Mouse (Mus musculus) neural tube, embryonic 11.5 days (tissue): Measurements from ENCODE around the gene Rbm14. TPM values are rescaled to one million over a fixed set of nuclear protein-coding genes. Genes with fewer than 3 reads are reported as not detected.
"Not testable (repeated sequence)": the region's sequence is repeated elsewhere in the genome, so short reads cannot be mapped to it uniquely, and the experiment has no call there.

Source experiments
- ATAC-seq: fragments of 200-750 bp; cut with Nextera tagmentation; 2 replicates; pipeline ENCODE4 v1.8.0; 2017; ENCODE audit warnings: moderate number of reproducible peaks, mild to moderate bottlenecking, moderate TSS enrichment, moderate library complexity; ENCODE audit not compliant: insufficient read depth, low FRiP score, low TSS enrichment
- DNase-seq: peaks from one replicate; pipeline ENCODE4 v3.0.0-alpha.2; 2015; ENCODE audit warnings: low spot score
- H3K27ac ChIP-seq: fragments of 300-500 bp; sonication (generic); 2 replicates; pipeline ENCODE4 v1.5.1; 2014; ENCODE audit warnings: low read depth, mild to moderate bottlenecking, low read length
- H3K27me3 ChIP-seq: fragments of 300-500 bp; sonication (generic); 2 replicates; pipeline ENCODE4 v1.6.1; 2014; ENCODE audit warnings: mild to moderate bottlenecking, low read length, mixed read lengths; ENCODE audit not compliant: control insufficient read depth, insufficient read depth
- H3K36me3 ChIP-seq: fragments of 300-500 bp; sonication (generic); 2 replicates; pipeline ENCODE4 v1.6.1; 2014; ENCODE audit warnings: mild to moderate bottlenecking, low read length, moderate library complexity, mixed read lengths; ENCODE audit not compliant: control insufficient read depth, insufficient read depth
- H3K4me1 ChIP-seq: fragments of 300-500 bp; sonication (generic); 2 replicates; pipeline ENCODE4 v1.6.1; 2014; ENCODE audit warnings: low read length, mixed read lengths; ENCODE audit not compliant: control insufficient read depth, insufficient read depth
- H3K4me2 ChIP-seq: fragments of 300-500 bp; sonication (generic); 2 replicates; pipeline ENCODE4 v1.6.1; 2014; ENCODE audit warnings: low read depth, mild to moderate bottlenecking, moderate library complexity
- H3K4me3 ChIP-seq: fragments of 300-500 bp; sonication (generic); 2 replicates; pipeline ENCODE4 v1.5.1; 2014; ENCODE audit warnings: low read depth, low read length
- H3K9ac ChIP-seq: fragments of 300-500 bp; sonication (generic); 2 replicates; pipeline ENCODE4 v1.6.1; 2014; ENCODE audit warnings: mild to moderate bottlenecking, low read length
- H3K9me3 ChIP-seq: fragments of 300-500 bp; sonication (generic); 2 replicates; pipeline ENCODE4 v1.6.1; 2016; ENCODE audit warnings: low read length; ENCODE audit not compliant: control insufficient read depth
- WGBS: fragments of 180-500 bp; shearing (Covaris S2); extraction: QIAGEN DNeasy Blood & Tissue Kit; methylation state at CpG from one replicate; pipeline ENCODE4 v1.1.7; 2014; 5-methylcytosine and 5-hydroxymethylcytosine counted together
- polyA plus RNA-seq: library from polyadenylated mRNA; unstranded; fragments of >200 nt; fragmentation: Nextera tagmentation; extraction: Ambion mirVana; gene quantifications from 2 replicates; pipeline ENCODE4 v1.2.1, GENCODE M21; 2014

Rbm14 gene
- polyA plus RNA-seq, 1 experiment from 2014 or later = 116 TPM

GRCm38 (mm10) chr19:4828444-4829114, 17.1 kb upstream of the Rbm14 start:
- DNase-seq (no peak), ATAC-seq (no peak)
- H3K9ac ChIP-seq = no peak overlapping the region
- no peak overlapping the region for H3K4me2 ChIP-seq
- WGBS = 58% methylated on average over 16 of the region's 16 CpGs
- no peaks in the 10 kb centered on the region for H3K27me3 ChIP-seq
- H3K27ac ChIP-seq = no peak overlapping the region
- 0 out of 2 replicates have a peak, but pooled peaks cover 3% of the 10 kb centered on the region for H3K36me3 ChIP-seq
- no peaks in the 10 kb centered on the region for H3K9me3 ChIP-seq
- H3K4me3 ChIP-seq = no peak overlapping the region
- H3K4me1 ChIP-seq = no peaks in the 10 kb centered on the region

- Histone ChIP-seq H3K9me3 (no peaks in the 10 kb centered on the region), H3K27ac (no peak overlapping the region), H3K4me1 (no peaks in the 10 kb centered on the region), H3K36me3 (0 out of 2 replicates have a peak, but pooled peaks cover 3% of the 10 kb centered on the region), H3K4me3 (no peak overlapping the region), H3K9ac (no peak overlapping the region), H3K27me3 (no peaks in the 10 kb centered on the region), H3K4me2 (no peak overlapping the region)
- no peak for ATAC-seq
- WGBS = 92% methylated on average over 5 of the region's 5 CpGs
- no peak for DNase-seq
Measured at GRCm38 (mm10) chr19:4820678-4821303, 9.4 kb upstream of the Rbm14 start.

GRCm38 (mm10) chr19:4817182-4817835, 5.9 kb upstream of the Rbm14 start:
- WGBS = 86% methylated on average over 1 of the region's 1 CpGs
- no peak overlapping the region for H3K4me2 ChIP-seq
- no peak for DNase-seq
- H3K36me3 ChIP-seq = no peaks in the 10 kb centered on the region
- no peaks in the 10 kb centered on the region for H3K4me1 ChIP-seq
- no peaks in the 10 kb centered on the region for H3K27me3 ChIP-seq
- ATAC-seq = no peak
- no peak overlapping the region for H3K9ac ChIP-seq
- no peaks in the 10 kb centered on the region for H3K9me3 ChIP-seq
- no peak overlapping the region for H3K27ac ChIP-seq
- no peak overlapping the region for H3K4me3 ChIP-seq

DNA sequence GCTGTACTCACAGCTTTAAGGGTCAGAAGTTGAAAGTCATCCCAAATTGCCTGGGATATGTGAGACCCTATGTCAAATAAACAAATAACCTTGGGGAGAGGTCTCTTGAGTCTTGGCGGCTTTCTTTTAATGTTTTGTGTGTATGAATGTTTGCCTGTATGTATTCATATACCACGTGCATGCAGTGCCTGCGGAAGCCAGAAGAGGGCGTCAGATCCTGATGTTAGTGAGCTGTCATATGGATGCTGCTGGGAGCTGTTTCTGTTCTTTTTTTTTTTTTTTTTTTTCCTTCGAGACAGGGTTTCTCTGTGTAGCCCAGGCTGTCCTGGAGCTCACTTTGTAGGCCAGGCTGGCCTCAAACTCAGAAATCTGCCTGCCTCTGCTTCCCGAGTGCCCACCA, 1.6 kb upstream of the Rbm14 start:
- H3K27ac ChIP-seq = no peak overlapping the region
- WGBS = 84% methylated on average over 6 of the region's 6 CpGs
- H3K4me2 ChIP-seq = no peak overlapping the region
- H3K9me3 ChIP-seq = no peaks in the 10 kb centered on the region
- no peaks in the 10 kb centered on the region for H3K27me3 ChIP-seq
- H3K36me3 ChIP-seq = no peaks in the 10 kb centered on the region
- peaks cover 13% of the 10 kb centered on the region for H3K4me1 ChIP-seq
- H3K9ac ChIP-seq = no peak overlapping the region
- ATAC-seq (no peak), DNase-seq (no peak)
- no peak overlapping the region for H3K4me3 ChIP-seq

DNA sequence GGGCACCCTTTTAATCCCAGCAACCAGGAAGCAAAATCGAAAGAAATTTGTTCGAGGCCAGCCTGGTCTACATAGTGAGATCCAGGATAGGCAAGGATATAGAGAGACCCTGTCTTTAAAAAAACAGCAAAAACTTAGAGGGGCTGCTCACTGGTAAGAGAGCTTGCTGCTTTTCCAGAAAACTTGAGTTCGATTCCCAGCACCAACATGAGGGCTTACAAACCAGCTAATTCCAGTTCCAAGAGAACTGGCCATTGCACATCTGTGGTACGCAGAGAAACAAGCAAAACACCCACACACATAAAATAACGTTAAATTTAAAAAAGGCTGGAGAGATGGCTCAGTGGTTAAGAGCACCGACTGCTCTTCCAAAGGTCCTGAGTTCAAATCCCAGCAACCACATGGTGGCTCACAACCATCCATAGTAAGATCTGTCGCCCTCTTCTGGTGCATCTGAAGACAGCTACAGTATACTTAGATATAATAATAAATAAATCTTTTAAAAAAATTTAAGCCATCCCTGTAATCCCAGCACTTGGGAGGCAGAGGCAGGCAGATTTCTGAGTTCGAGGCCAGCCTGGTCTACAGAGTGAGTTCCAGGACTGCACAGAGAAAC, 1.0 kb upstream of the Rbm14 start:
- 77% methylated on average over 8 of the region's 8 CpGs for WGBS
- Histone ChIP-seq H3K4me2 (peak overlapping the region; percentile 49), H3K4me1 (peaks cover 15% of the 10 kb centered on the region), H3K9ac (peak overlapping the region; percentile 77), H3K4me3 (peak overlapping the region; percentile 88)
- ATAC-seq, DNase-seq, H3K27ac ChIP-seq, H3K9me3 ChIP-seq, H3K27me3 ChIP-seq, H3K36me3 ChIP-seq: not testable (repeated sequence)

DNA sequence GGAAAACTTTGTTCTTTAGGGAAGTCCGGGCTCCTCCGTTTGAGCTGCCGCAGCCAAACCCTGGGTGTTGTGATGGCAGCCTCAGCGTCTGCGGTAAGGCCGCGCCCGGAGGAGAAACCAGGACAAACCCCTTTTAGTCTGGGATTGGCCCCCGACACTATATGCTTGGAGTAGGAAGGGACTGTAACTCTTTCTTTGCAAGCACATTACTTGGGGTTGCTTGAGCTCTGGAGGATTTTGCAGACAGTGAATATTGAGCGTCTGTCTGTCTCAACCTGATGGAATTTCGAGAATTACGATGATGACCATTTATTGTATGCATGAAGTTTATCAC, 442 bp upstream of the Rbm14 start:
- Histone ChIP-seq H3K9ac (peak overlapping the region; percentile 77), H3K27ac (peak overlapping the region; percentile 80; the same call in 1 of the 2 replicates), H3K9me3 (no peaks in the 10 kb centered on the region), H3K4me2 (peak overlapping the region; percentile 49), H3K4me3 (peak overlapping the region; percentile 88), H3K27me3 (no peaks in the 10 kb centered on the region), H3K4me1 (peaks cover 15% of the 10 kb centered on the region), H3K36me3 (no peaks in the 10 kb centered on the region)
- DNase-seq = no peak
- WGBS = 5% methylated on average over 12 of the region's 12 CpGs
- ATAC-seq = no peak

- under 1% methylated on average over 17 of the region's 17 CpGs for WGBS
- H3K4me2 ChIP-seq = peak overlapping the region; percentile 78
- no peaks in the 10 kb centered on the region for H3K9me3 ChIP-seq
- peak overlapping the region; percentile 69 for H3K9ac ChIP-seq
- no peaks in the 10 kb centered on the region for H3K36me3 ChIP-seq
- no peak for ATAC-seq
- peak overlapping the region; percentile 88 for H3K4me3 ChIP-seq
- H3K4me1 ChIP-seq = peaks cover 15% of the 10 kb centered on the region
- no peak for DNase-seq
- no peaks in the 10 kb centered on the region for H3K27me3 ChIP-seq
- peak overlapping the region; percentile 93 for H3K27ac ChIP-seq
Measured at GRCm38 (mm10) chr19:4810746-4811062, 730 bp downstream of the Rbm14 start.

DNA sequence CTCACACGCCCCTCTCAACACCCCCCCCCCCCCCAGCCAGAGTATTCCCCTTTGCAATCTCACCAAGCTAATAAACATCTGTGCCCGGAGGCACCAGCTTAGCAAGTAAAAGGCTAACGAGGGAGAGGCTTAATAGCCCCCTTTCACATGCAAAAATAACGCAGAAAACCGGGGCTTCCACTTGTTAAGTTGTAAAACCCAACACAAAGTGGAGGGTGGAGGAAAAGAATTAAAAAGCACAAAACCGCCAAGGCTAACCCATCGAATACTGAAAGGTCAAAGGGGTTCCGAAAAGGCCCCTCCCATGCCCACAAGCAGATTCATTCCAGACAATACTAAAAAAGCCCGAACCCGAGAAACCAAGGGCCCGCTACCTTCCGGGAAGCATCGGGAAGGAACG, 1.1 kb downstream of the Rbm14 start:
- WGBS = 0% methylated on average over 14 of the region's 14 CpGs
- no peak for DNase-seq

More for the DNA sequence above, 1.1 kb downstream of the Rbm14 start:
- Histone ChIP-seq H3K9me3 (no peaks in the 10 kb centered on the region), H3K9ac (peak overlapping the region; percentile 69), H3K4me1 (peaks cover 15% of the 10 kb centered on the region), H3K27me3 (no peaks in the 10 kb centered on the region), H3K4me2 (peak overlapping the region; percentile 78), H3K36me3 (no peaks in the 10 kb centered on the region), H3K4me3 (peak overlapping the region; percentile 88), H3K27ac (no peak overlapping the region)
- no peak for ATAC-seq
